Mouse (Mus musculus) heart, adult 2 months (tissue): Measurements from ENCODE around the gene Phf11c.

Source experiments
- CTCF ChIP-seq: fragments of 200-600 bp; IDR thresholded peaks from 2 replicates; pipeline ENCODE4 v1.8.1; 2022; ENCODE audit warnings: antibody characterized with exemption, mild to moderate bottlenecking, moderate library complexity
- POLR2A ChIP-seq: fragments of 200-500 bp; IDR thresholded peaks from 2 replicates; pipeline ENCODE4 v1.6.1; 2011; ENCODE audit warnings: mild to moderate bottlenecking, low read depth, low read length, control low read depth; ENCODE audit not compliant: insufficient read depth

DNA sequence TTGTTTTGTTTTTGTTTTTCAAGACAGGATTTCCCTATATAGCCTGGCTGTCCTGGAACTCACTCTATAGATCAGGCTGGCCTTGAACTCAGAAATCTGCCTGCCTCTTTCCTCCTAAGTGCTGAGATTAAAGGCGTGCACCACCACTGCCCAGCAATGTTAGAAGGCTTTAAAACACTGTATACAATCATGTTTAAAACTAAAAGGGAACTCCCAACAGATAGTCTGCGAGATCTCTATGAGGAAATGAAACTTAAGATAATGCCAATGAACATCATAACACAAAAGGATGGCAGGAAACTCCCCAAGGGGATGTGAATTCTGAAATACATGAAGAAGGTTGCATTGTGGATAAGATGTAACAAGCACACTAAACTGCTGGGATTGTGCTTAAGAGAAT lies 43.3 kb upstream of the Phf11c start:
- no peak for TF ChIP-seq POLR2A
- no peak for TF ChIP-seq CTCF
